Mouse (Mus musculus) layer of hippocampus, postnatal 36 days (tissue): ENCODE measurements at regions not wholly inside any gene's neighbourhood (a gene's known extent, or its start where the extent isn't known, plus 50 kb on each side); places are given as distances from the start of the nearest gene placed in this dataset.

Experiments
- DNase-seq, 2 experiments: peaks; one replicate each; pipeline ENCODE4 v3.0.0; 2022

DNA sequence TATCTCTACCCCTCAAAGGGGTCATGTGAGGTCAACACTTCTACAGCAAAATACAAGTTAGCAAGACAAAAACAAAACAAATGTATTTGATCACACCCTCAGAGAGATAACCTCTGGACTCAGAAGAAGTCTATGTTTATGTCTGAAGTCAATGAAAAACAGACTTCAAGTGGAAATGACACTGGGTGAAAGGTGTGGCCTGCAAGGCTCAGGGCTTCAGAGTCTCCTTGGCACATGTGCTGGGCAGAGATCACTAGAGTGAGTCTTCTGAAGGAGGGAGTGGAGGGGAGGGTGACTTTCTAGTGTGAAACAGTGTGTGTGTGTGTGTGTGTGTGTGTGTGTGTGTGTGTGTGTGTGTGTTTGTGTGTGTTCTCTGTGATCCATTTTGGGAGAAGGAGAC is 68.2 kb downstream of the Il12a start:
- DNase-seq = no peak

DNA sequence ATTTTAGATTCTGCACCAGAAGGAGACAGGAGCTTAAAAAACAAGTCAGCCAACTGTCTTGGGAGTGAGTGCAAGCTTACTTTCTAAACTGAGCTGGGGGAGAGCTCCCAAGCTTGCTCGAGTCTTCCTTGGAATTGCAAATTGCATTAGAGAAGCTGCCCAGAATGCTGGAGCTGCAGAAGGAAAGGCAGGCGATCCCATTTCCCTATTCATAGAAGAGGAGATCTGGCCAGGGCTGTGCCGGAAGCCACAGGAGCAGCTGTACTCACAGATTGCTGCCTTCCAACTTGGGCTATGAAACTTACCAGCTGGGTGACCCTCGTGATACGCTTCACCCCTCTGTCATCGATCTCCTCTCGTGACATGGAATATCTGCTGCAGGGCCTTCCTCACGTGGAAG is 68.9 kb downstream of the Il12a start:
- peak; percentile 15 to 26 for DNase-seq

DNA sequence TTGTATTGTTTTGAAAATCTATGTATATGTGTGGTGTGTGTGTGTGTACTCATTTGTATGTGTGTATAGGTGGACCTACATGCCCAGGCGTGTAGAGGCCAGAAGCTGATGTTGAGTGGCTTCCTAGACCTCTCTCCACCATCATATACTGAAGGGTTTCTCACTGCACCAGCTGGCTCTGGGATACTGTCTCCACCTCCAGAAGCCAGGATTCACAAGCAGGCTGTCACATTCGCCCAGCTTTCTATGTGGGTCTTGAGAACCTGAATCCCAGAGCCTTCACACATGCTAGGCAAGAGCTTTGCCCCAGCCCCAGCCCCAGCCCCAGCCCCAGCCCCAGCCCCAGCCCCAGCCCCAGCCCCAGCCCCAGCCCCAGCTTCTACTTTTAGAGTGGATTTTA is 70.4 kb downstream of the Il12a start:
- DNase-seq = no peak

DNA sequence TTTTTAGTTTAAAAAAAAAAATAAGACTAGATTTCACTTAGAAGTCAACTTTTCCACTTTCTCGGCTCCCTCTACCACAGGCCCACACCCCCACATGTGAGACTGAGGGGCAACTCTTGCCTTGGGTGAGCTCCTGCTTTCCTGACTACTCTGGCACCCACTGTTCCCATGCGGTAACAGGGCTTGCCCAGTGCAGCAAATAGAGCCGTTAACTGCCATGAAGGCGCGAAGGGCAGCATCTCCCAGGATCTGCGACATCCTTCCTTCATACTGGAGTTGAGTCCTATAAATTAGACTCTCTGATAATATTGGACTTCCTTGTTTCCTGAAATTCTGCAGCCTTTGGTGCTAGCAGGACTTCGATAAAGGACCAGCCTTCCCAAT is 70.8 kb downstream of the Il12a start:
- no peak for DNase-seq

DNA sequence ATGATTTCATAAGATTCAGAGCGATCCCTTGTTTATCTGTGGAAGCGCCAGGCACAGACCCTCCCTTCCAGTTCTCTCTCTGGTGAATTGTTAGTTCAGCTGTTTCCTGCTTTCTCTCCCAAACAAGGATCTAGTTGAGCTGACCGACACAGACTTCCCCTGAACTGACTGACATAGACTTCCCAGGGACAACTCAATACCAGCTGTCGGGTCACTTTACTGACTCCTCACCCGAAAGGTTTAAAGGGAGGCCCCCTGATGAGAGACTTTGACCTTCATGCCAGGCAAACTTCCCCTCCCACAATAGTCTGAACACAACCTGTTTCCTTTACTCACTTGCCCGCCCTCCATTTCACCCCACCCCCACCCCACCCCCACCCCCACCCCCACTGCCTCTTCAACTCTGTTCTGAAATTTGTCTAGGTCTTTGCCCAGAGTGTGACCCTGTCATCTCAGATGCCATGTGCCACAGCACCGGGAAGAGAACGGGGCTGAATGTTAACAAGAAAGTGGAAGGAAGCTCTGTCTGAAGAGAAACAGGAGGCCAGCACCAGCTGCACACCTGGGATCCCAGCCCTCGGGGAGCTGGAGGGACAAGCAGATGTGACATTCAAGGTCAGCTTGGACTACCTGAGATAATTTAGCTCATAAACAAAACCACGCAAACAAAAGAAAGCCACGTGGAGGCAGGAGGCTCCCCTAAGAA is 71.3 kb downstream of the Il12a start:
- no peak for DNase-seq

DNA sequence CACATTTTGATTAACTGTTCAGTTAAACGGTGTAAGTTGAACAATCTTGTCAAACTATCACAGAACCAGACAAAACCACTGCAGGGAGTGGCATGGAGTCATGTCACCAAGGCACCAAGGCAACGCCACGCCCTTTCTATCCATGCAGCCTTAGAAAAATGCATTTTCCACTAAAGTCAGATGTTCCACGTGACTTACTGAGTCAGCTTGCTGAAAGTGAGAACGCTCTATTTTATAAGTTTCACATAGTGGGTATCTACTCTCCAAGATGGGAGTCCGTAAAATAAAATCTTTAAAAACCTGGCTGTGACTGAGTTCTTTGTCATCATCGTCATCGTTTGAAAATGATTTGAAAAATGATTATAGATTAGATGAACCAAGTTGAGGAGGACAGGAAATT is 72.5 kb downstream of the Il12a start:
- no peak for DNase-seq

DNA sequence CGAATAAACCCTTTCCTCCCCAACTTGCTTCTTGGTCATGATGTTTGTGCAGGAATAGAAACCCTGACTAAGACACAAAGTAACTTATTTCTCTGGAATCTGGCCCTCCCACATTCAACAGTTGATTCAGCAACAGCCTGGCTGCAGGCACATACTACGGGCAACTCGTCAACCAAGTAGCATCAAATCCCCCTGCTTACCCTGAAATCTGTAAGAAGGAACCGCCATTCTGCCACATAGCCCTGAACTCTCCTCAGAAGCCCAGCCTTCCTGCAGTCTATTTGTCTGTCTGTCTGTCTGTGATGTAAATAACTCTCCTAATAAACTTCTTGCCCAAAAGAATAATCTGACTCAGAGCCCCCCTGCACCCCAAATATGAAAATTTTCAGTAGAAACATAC is 73.9 kb downstream of the Il12a start:
- no peak for DNase-seq

DNA sequence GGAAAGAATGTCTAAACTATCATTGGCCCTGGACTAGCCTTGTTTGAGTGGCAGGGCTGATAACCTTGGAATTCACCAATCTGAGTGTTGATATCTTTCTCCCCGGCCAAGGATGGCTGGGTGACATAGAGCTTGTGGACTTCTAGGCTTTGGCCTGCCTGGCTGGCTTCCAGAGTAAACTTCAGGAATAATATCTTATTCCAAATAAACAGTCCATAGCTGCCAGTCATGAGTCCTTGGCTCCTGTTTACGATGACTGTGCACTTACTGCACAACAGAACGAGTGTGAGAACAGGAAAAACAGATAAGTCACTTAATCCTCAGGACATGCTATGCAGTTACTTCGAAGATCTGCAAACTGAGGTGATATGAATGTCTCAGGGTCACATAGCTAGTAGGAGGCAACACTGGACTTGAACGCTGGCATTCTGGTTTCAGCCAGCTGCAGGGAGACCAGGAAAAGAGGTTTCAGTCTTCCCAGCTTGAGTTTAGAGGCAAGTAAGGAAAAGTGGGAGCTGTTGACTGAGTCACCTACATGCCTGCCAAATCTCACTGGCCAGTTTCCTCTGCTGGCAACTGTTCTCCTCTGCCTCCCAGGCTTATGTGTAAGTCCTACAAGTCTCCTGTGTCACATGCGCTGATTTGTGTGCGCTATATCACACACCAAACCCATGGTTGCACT is 74.6 kb downstream of the Il12a start:
- peak in 1 of 2 experiments; percentile 16 for DNase-seq

DNA sequence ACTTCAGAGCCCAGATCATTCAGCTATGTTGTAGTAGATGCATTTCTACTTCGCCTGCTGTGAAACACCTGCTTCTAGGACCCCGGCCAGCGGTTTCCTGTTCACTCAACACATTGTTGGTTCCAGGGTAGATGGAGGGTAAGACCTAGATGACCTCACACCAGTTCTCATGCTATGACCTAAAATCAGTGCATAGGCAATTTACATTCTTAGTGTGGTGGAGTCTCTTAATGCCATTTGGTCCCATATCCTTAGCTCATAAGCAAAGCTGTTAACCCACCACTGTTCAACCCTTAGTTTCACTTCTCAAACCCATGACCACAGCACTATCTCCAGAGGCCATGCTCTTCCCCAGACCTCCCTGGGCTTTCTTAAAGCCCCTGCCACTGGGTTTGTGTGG is 81.1 kb downstream of the Il12a start:
- DNase-seq = no peak

DNA sequence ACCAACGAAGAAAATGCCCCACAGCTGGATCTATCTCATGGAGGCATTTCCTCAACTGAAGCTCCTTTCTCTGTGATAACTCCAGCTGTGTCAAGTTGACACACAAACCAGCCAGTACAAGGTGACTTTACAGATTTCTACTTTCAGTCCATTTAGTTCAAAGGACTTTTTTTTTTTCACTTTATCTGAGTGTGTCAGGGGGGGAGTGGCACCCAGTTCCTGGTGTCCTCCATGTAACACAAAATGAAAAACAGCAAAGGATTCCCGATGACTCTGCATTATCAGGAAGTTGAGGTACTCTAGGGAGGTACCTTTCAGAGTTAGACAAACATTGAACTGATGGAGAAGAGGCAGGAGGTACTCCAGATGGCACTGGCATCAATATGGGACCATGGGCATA is 87.4 kb downstream of the Il12a start:
- no peak for DNase-seq

DNA sequence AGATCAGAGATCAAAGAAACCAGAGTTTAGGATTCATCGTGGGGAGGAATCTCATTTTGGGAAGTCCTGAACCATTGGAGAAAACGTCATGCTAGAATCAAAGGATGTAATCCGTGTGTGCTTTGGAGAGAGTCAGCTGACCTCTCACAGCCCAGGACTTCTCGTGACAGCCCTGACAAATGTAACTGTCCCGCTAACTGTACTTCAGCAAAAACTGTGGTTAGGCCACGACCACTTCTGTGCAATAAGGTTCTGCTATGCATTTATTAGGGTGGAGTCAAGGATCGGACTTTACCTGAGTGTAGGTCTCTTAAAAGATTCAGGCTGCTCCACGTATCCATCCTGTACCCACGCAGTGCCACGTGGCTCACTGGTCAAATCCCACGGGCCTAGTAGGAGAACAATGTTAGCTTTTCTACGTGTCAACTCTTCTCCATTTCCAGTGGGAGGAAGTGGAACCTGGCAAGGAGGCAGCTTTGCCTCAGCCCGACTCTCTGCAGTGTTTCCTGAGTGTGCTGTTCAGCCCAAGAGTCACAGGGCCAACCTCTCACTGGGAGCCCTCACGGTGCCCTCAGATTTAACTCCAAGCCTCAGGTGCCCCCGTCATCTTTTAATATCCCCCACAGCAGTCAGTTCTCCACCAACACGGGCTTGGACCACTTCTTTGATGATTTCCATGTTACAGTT is 88.1 kb downstream of the Il12a start:
- DNase-seq = no peak

DNA sequence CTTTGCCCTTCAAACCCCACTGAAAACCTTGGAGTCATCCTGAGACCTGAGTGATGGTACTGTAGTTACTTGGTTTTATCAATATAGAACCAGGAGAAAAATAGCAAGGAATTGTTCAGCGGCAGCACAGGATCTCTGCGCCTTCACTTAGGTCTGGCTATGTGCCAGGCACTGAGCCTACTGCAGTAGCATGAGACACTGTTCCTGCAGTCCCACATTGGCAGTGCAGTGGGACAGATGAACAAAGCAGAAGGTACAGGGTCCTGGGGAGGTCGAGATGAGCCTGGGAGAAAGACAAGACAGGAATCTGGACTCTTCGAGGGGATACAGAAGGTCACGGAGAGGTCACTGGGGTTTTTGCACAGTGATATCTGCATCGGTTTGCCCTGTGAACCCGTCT is 88.5 kb upstream of the 1110032F04Rik start:
- no peak for DNase-seq

DNA sequence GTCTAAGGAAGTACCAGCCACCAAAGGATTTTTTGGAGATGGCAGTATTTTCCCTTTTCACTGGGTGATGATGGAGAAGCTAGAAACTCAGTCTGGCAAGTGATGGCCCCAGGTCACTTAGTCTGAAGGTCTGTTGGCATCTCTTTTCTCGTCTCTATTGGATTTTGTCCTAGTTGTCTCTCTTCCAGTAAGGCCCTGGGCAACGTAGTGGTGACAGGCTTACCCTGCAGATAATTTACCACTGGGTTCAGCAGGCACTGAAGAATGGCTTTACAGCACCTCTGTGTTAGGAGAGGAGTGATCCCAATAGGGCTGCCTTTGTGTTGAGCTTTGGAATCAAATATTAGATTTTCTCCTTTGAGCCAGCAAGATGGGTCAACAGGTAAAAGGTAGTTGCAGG is 87.9 kb upstream of the 1110032F04Rik start:
- no peak for DNase-seq

DNA sequence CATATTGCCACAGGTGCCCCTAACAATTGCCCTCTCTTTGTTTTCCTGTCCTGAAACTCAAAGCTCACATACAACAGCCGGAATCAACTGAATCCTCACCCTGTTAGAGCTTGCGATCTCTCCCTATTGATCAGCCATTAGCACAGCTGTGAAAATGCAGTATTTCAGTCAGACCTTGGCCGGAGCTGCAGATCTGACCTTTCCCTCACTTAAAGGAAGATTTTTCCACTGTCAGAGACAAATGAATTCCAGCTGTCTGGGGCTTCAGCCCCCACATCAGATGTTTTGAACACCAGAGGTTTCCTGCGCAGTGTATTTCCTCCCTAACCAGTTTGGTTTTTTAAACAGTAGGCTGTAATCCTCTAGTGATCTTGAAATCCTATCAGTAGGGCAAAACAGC is 87.0 kb upstream of the 1110032F04Rik start:
- DNase-seq = no peak

DNA sequence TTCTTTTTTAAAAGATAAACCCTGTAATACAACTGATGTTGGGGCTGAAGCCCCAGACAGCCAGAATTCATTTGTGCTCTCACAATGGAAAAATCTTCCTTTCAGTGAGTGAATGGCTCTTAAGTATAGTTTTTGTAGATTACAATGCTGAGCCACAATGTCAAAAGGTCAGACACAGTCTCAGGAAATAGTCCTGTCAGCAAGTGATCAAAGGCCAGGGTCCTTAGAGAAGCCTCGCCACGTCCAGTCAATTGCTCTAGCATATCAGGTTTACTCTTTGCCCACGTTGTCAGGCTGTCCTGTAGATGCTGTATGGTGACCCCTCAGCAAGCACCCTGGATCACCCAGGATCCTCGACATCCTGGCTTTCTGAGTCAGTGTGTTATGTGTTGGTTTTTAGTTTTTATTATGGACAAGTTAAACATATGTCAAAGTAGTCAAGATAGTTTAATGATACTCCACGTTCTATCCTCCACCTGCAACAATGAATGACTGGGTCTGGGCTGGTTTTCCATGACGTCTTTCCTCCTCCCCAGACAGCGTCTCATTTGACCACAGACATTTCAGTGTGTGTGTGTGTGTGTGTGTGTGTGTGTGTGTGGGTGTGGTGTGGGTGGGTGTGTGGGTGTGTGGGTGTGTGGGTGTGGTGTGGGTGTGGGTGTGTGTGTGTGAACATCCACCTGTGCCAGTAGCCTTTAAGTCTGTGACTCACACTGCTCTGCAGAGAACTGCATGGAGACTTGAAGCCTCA is 85.5 kb upstream of the 1110032F04Rik start:
- no peak for DNase-seq

DNA sequence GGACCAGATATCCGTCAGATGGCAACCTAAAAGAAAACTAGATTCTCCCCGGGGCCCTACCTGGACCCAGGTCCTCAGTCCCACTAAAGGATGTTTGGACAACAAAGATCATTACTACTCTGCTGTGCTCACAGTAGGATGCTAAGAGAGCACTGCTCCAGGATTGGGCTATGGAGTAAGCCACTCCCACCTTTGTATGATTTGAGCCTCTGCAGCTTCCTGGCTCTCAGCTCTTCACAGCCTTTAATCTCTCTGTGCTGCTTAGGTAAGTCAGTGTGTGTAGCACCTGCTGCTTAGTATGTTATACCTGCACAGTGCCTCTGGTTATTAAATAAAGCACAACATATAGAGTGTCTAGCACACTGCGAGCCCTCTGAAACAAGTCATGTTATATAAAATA is 82.6 kb upstream of the 1110032F04Rik start:
- DNase-seq = no peak

DNA sequence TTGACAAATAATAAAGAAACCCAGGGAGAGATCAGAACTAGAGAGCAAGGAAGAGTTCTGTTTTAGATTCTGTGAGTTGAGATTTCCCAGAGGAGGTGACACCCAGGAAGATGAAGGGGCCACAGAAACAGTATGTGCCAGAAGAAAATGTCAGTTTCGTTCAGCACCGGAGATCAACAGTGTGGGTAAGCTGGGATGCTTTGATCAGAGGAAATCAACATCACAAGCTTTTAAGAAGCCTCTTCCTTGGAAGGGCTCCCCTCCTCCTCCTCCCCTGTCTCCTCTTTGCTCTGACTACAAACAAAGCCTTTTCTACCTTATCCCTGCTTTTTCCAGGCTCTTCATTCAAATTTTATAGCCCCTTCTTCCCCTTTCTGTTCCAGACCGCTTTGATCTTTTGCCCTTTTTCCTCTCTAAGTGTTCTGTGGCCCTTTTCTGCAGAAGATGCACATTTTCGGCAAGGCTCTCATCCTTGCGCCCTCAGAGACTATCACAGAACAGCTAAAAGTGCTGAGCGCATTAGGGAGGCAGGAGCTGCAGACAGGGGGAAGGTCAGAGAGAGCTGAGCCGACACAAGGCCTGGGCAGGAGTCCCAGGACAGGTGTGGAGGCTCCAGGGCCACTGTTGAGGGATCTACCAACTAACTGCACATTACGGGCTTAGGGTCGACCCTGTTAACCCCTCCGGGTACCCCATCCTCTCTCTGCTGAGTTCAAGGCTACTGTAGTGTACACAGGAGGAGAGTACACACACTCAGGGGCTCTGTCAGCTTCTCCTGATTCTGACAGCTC is 81.8 kb upstream of the 1110032F04Rik start:
- no peak for DNase-seq

DNA sequence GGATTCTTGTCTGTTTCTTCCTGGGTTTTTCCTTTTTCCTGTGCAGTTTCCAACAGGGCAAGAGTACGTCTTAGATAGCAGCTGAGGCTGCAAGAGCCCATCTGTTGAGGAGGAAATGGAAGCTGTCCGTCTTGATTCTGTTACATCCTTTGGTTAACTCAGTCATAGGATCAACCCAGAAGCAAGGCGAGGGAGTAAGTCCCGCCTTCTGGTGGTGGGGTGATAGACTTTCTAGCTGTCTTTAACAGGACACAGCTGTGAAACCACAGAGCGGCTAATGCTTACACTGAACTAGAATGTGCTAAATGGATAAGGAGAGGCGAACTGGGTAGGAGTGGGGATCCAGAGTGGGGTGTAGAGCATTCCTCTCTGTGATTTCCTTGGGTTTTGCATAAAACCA is 79.9 kb upstream of the 1110032F04Rik start:
- DNase-seq = no peak

DNA sequence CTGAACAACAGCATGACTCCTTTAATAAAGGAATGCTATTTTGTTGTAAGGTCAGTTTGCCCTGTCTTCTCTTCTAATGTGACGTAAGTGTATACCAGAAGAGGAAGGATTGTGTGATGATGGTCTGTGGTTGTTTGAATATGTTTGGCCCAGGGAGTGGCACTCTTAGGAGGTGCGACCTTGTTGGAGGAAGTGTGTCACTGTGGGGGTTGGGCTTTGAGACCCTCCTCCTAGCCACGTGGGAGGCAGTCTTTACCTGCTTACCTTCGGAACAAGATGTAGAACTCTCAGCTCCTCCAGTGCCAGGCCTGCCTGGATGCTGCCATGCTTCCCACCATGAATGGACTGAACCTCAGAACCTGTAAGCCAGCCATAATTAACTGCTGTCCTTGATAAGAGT is 78.9 kb upstream of the 1110032F04Rik start:
- DNase-seq = no peak

DNA sequence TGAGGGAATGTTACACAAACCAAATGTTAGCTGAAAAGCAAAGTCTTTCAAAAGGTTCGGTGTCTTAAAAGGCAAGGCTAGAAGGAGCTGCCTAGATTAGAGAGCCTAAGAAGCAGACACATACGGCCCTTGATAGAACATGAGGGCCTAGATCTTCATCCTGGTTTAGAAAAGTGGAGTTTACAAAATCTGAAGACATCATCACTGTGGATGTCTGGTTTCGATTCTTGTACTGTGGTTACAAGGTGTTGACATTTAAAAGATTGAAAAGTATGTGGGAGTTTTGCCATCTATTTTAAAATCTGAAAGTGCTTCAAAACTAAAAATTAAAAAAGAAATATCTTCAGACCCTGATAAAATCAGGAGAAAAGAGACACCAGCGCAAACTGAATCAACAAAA is 76.5 kb upstream of the 1110032F04Rik start:
- DNase-seq = no peak

DNA sequence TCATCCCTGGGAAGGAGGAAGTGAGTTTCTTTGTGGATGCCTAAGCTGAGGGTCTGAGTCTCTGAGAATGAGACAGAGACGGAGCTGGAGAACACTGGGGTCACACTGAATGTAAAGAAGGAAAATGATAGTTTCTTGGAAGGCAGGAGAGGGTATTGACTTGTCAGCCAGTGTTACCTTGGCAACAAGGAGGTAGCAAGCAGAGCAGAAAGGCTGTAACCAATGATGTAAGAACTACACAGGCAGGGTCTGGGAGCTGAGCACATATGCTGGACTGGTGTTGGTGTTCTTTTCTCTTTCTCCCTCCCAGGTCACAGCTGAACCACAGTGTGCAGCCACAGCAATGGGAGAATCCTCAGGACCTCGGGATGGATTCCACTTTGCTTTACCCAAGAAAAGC is 75.5 kb upstream of the 1110032F04Rik start:
- no peak for DNase-seq

DNA sequence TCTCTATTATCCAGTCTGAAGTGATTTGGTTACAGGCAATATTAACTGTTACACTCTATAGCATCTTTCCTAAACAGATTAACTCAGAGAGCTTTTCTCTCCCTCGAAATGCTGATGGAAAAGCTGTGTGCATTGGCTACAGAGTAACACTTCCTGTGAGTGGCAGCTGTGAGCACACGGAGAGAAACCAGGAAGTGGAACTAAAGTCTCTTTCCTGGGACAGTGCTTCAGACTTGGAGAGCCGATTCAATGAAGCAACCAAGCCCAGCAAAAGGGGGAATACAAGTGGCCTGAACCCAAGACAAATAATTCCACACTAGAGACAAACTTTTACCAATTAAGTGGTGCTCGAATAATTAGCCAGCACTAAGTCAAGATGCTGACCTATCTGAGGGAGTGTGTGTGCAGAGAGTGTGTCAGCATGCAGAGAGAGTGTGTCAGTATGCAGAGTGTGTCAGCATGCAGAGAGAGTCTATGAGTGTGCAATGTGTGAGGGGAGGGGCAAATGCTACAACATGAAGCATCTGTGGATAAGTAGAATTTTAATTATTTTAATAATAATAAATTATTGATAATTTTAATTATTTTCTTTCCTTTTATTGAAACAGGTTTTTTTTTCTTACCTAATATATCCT is 74.9 kb upstream of the 1110032F04Rik start:
- DNase-seq = no peak
